Mouse (Mus musculus): ENCODE measurements around the gene Aplp2. TPM values are rescaled to one million over a fixed set of nuclear protein-coding genes. Genes with fewer than 3 reads are reported as not detected.
A peak's percentile ranks its signal among the peaks of the same experiment; 100 is the strongest.

Gene Aplp2
- 194 and 198 TPM in 2 replicates for polyA plus RNA-seq (2015; fragmentation: Nextera tagmentation; extraction: Ambion mirVana)

- H3K4me2 ChIP-seq (ENCODE audit: low read depth, low read length), result peak within 1 kb of the TSS; percentile 64
- peak within 1 kb of the TSS; percentile 93 for H3K9ac ChIP-seq (ENCODE audit: low read depth, low read length)
- H3K27ac ChIP-seq (ENCODE audit: low read length), result peak within 1 kb of the TSS; percentile 89
- peaks cover 26% of the 10 kb centered on the region for H3K4me1 ChIP-seq (ENCODE audit: control insufficient read depth, low read depth, low read length)
- peak; percentile 98 for ATAC-seq (ENCODE audit: low read depth)
- H3K27me3 ChIP-seq (ENCODE audit: control insufficient read depth, insufficient read depth, low read depth, low read length), result no peaks in the 10 kb centered on the region
- no peaks in the 10 kb centered on the region for H3K9me3 ChIP-seq (replicated peaks; ENCODE audit: control insufficient read depth, low read length)
- 2% methylated on average over 63 of the region's 63 CpGs for WGBS (ENCODE audit: insufficient replicate concordance)
- no peaks in the 10 kb centered on the region for H3K36me3 ChIP-seq (ENCODE audit: control insufficient read depth, insufficient read depth)
- H3K4me3 ChIP-seq (ENCODE audit: low read depth, low read length), result peak within 1 kb of the TSS; percentile 94
These were observed at the start of gene Aplp2 for GRCm38 (mm10) chr9:31211690-31212499. Gene Aplp2 (minus strand): TSS chr9:31211815.

- H3K4me2 ChIP-seq (ENCODE audit: low read depth, low read length), result no peak overlapping the region
- H3K27me3 ChIP-seq (ENCODE audit: control insufficient read depth, insufficient read depth, low read depth, low read length), result no peaks in the 10 kb centered on the region
- no peaks in the 10 kb centered on the region for H3K36me3 ChIP-seq (ENCODE audit: control insufficient read depth, insufficient read depth)
- no peak overlapping the region for H3K9ac ChIP-seq (ENCODE audit: low read depth, low read length)
- H3K27ac ChIP-seq (ENCODE audit: low read length), result peak overlapping the region; percentile 11
- no peaks in the 10 kb centered on the region for H3K9me3 ChIP-seq (replicated peaks; ENCODE audit: control insufficient read depth, low read length)
- H3K4me1 ChIP-seq (ENCODE audit: control insufficient read depth, low read depth, low read length), result peaks cover 34% of the 10 kb centered on the region
- 33% methylated on average over 4 of the region's 4 CpGs for WGBS (ENCODE audit: insufficient replicate concordance)
- ATAC-seq (ENCODE audit: low read depth), result peak; percentile 30; the same call in 1 of the 2 replicates
- no peak overlapping the region for H3K4me3 ChIP-seq (ENCODE audit: low read depth, low read length)
These were observed 48.6 kb upstream of the Aplp2 start for GRCm38 (mm10) chr9:31260219-31260618.

- H3K27ac ChIP-seq (ENCODE audit: low read length), result no peak overlapping the region
- H3K4me1 ChIP-seq (ENCODE audit: control insufficient read depth, low read depth, low read length), result peaks cover 52% of the 10 kb centered on the region
- H3K36me3 ChIP-seq (ENCODE audit: control insufficient read depth, insufficient read depth), result no peaks in the 10 kb centered on the region
- no peaks in the 10 kb centered on the region for H3K27me3 ChIP-seq (ENCODE audit: control insufficient read depth, insufficient read depth, low read depth, low read length)
- no peak overlapping the region for H3K9ac ChIP-seq (ENCODE audit: low read depth, low read length)
- no peak overlapping the region for H3K4me3 ChIP-seq (ENCODE audit: low read depth, low read length)
- H3K4me2 ChIP-seq (ENCODE audit: low read depth, low read length), result no peak overlapping the region
- ATAC-seq (ENCODE audit: low read depth), result no peak
- no peaks in the 10 kb centered on the region for H3K9me3 ChIP-seq (replicated peaks; ENCODE audit: control insufficient read depth, low read length)
- 34% methylated on average over 3 of the region's 3 CpGs for WGBS (ENCODE audit: insufficient replicate concordance)
These were observed 46.6 kb upstream of the Aplp2 start for GRCm38 (mm10) chr9:31258237-31258636.

- no peaks in the 10 kb centered on the region for H3K27me3 ChIP-seq (ENCODE audit: control insufficient read depth, insufficient read depth, low read depth, low read length)
- H3K36me3 ChIP-seq (ENCODE audit: control insufficient read depth, insufficient read depth), result no peaks in the 10 kb centered on the region
- H3K9me3 ChIP-seq (replicated peaks; ENCODE audit: control insufficient read depth, low read length), result no peaks in the 10 kb centered on the region
- peak overlapping the region; percentile 89 for H3K27ac ChIP-seq (ENCODE audit: low read length)
- peak overlapping the region; percentile 8; the same call in 1 of the 2 replicates for H3K9ac ChIP-seq (ENCODE audit: low read depth, low read length)
- H3K4me3 ChIP-seq (ENCODE audit: low read depth, low read length), result no peak overlapping the region
- peak; percentile 8; the same call in 1 of the 2 replicates for ATAC-seq (ENCODE audit: low read depth)
- 29% methylated on average over 7 of the region's 7 CpGs for WGBS (ENCODE audit: insufficient replicate concordance)
- peaks cover 58% of the 10 kb centered on the region for H3K4me1 ChIP-seq (ENCODE audit: control insufficient read depth, low read depth, low read length)
- H3K4me2 ChIP-seq (ENCODE audit: low read depth, low read length), result peak overlapping the region; percentile 67
These were observed 44.3 kb upstream of the Aplp2 start for GRCm38 (mm10) chr9:31255953-31256352.

GRCm38 (mm10) chr9:31254697-31255004 lies 43.0 kb upstream of the Aplp2 start:
- ATAC-seq (ENCODE audit: low read depth), result peak; percentile 85
- Histone ChIP-seq H3K4me3 (ENCODE audit: low read depth, low read length) (peak overlapping the region; percentile 55), H3K36me3 (ENCODE audit: control insufficient read depth, insufficient read depth) (no peaks in the 10 kb centered on the region), H3K4me2 (ENCODE audit: low read depth, low read length) (peak overlapping the region; percentile 67), H3K9me3 (replicated peaks; ENCODE audit: control insufficient read depth, low read length) (no peaks in the 10 kb centered on the region), H3K27me3 (ENCODE audit: control insufficient read depth, insufficient read depth, low read depth, low read length) (no peaks in the 10 kb centered on the region), H3K27ac (ENCODE audit: low read length) (peak overlapping the region; percentile 89), H3K9ac (ENCODE audit: low read depth, low read length) (peak overlapping the region; percentile 50), H3K4me1 (ENCODE audit: control insufficient read depth, low read depth, low read length) (peaks cover 49% of the 10 kb centered on the region)
- 25% methylated on average over 7 of the region's 7 CpGs for WGBS (ENCODE audit: insufficient replicate concordance)

GRCm38 (mm10) chr9:31253866-31254696 lies 42.5 kb upstream of the Aplp2 start:
- Histone ChIP-seq H3K9me3 (replicated peaks; ENCODE audit: control insufficient read depth, low read length) (no peaks in the 10 kb centered on the region), H3K9ac (ENCODE audit: low read depth, low read length) (peak overlapping the region; percentile 67), H3K36me3 (ENCODE audit: control insufficient read depth, insufficient read depth) (no peaks in the 10 kb centered on the region), H3K4me2 (ENCODE audit: low read depth, low read length) (peak overlapping the region; percentile 67), H3K4me3 (ENCODE audit: low read depth, low read length) (peak overlapping the region; percentile 48), H3K27ac (ENCODE audit: low read length) (peak overlapping the region; percentile 89), H3K4me1 (ENCODE audit: control insufficient read depth, low read depth, low read length) (peaks cover 47% of the 10 kb centered on the region), H3K27me3 (ENCODE audit: control insufficient read depth, insufficient read depth, low read depth, low read length) (no peaks in the 10 kb centered on the region)
- ATAC-seq (ENCODE audit: low read depth), result peak; percentile 31
- 29% methylated on average over 11 of the region's 11 CpGs for WGBS (ENCODE audit: insufficient replicate concordance)

GRCm38 (mm10) chr9:31253311-31253734 lies 41.7 kb upstream of the Aplp2 start:
- 3% methylated on average over 10 of the region's 10 CpGs for WGBS (ENCODE audit: insufficient replicate concordance)
- Histone ChIP-seq H3K36me3 (ENCODE audit: control insufficient read depth, insufficient read depth) (no peaks in the 10 kb centered on the region), H3K4me1 (ENCODE audit: control insufficient read depth, low read depth, low read length) (peaks cover 47% of the 10 kb centered on the region), H3K9me3 (replicated peaks; ENCODE audit: control insufficient read depth, low read length) (no peaks in the 10 kb centered on the region), H3K27ac (ENCODE audit: low read length) (peak overlapping the region; percentile 89), H3K9ac (ENCODE audit: low read depth, low read length) (peak overlapping the region; percentile 67), H3K27me3 (ENCODE audit: control insufficient read depth, insufficient read depth, low read depth, low read length) (no peaks in the 10 kb centered on the region), H3K4me2 (ENCODE audit: low read depth, low read length) (peak overlapping the region; percentile 67), H3K4me3 (ENCODE audit: low read depth, low read length) (peak overlapping the region; percentile 48)
- no peak for ATAC-seq (ENCODE audit: low read depth)

- peak overlapping the region; percentile 45 for H3K4me3 ChIP-seq (ENCODE audit: low read depth, low read length)
- H3K9me3 ChIP-seq (replicated peaks; ENCODE audit: control insufficient read depth, low read length), result no peaks in the 10 kb centered on the region
- H3K36me3 ChIP-seq (ENCODE audit: control insufficient read depth, insufficient read depth), result no peaks in the 10 kb centered on the region
- peaks cover 44% of the 10 kb centered on the region for H3K4me1 ChIP-seq (ENCODE audit: control insufficient read depth, low read depth, low read length)
- 34% methylated on average over 10 of the region's 10 CpGs for WGBS (ENCODE audit: insufficient replicate concordance)
- peak overlapping the region; percentile 67 for H3K4me2 ChIP-seq (ENCODE audit: low read depth, low read length)
- peak; percentile 87 for ATAC-seq (ENCODE audit: low read depth)
- H3K27me3 ChIP-seq (ENCODE audit: control insufficient read depth, insufficient read depth, low read depth, low read length), result no peaks in the 10 kb centered on the region
- H3K9ac ChIP-seq (ENCODE audit: low read depth, low read length), result no peak overlapping the region
- peak overlapping the region; percentile 89 for H3K27ac ChIP-seq (ENCODE audit: low read length)
These were observed 40.7 kb upstream of the Aplp2 start for GRCm38 (mm10) chr9:31252182-31252799.

All from liver, embryonic 16.5 days (tissue).